Mouse (Mus musculus) MN1 (cell line): ENCODE measurements around the gene Cabin1.
A peak's percentile ranks its signal among the peaks of the same experiment; 100 is the strongest.

ENCODE experiments used
- DNase-seq: peaks from one replicate; pipeline ENCODE4 v3.0.0-alpha.2; 2016; ENCODE audit warnings: low spot score

The Cabin1 gene

GRCm38 (mm10) chr10:75702494-75702893 is 61.6 kb downstream of the Cabin1 start:
- DNase-seq, result no peak

DNA sequence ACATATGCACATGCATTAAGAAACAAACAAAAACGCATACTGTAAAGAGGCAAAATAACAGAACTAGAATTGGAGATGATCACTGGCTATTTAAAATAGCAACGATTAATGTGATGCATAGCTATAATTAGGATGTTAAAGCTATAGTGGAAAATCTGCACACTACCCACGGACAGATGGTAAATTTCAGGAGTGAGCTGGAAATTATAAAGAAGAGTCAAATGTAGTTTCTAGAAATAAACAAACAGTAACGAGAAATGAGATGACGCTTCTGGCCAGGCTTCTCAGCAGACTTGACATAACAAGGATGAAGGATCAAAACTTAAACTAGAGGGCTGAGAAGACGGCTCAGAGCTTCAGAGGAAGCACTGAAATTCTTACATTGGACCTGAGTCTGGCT is 62.9 kb downstream of the Cabin1 start:
- no peak for DNase-seq

- no peak for DNase-seq
Observed at GRCm38 (mm10) chr10:75697693-75698092, 66.4 kb downstream of the Cabin1 start.

GRCm38 (mm10) chr10:75696597-75697355 is 67.4 kb downstream of the Cabin1 start:
- DNase-seq, result no peak

GRCm38 (mm10) chr10:75695521-75695920 is 68.6 kb downstream of the Cabin1 start:
- DNase-seq, result no peak

DNA sequence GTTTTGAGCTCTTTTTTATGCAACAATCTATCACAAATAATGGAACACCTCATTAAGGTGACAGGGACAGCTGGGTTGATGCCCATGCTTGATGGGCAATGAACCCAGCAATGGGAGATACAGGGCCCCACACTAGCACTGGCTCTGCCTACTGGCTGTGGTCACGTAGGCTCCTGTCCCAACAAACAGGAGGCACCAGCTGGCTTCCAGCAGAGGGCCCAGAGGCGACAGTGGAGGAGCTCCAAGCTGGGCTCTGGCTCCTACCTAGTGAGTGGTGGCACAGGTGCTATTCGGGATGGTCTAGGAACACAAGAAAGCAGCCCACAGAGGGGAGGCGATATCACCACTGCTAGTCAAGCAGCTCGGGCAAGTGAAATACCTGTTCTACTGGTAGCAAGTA is 69.1 kb downstream of the Cabin1 start:
- DNase-seq, result no peak

- DNase-seq, result no peak
Observed at GRCm38 (mm10) chr10:75694567-75694966, 69.6 kb downstream of the Cabin1 start.

DNA sequence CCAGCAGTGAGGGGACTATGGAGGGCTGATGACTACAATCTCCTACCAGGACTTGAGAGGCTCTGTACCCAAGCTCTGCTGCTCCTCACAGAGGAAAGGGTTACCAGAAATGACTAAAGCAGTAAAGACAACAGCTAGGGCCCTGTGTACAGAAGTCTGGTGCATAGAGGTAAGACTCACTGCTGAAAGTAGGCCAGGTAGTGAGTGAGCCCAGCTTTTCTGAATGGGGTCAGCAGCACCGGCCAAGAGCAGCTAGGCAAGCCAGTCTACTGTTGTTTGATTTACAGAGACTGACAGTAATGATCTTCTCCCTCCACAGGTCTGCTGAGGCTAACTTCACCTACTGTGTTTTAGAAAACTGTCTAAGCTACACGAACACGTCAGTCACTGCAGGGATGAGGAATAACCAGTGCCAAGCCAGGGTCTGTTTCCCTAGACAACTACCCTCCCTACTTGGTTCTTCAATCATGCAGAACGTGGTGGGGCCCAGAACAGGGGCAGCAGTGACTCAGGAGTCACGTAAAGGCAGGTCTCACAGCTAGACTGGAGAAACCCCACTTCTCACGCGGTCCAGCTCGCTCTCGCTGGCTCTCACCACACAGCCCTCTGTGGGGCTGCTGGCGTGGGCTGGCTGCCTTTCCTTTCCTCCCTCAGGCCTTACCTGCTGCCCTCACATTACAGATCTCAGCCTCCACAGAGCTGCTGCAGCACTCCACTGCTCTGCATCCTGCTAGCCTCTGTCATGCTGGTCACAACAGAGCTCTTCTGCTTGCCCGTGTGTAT is 70.5 kb downstream of the Cabin1 start:
- DNase-seq, result no peak

DNA sequence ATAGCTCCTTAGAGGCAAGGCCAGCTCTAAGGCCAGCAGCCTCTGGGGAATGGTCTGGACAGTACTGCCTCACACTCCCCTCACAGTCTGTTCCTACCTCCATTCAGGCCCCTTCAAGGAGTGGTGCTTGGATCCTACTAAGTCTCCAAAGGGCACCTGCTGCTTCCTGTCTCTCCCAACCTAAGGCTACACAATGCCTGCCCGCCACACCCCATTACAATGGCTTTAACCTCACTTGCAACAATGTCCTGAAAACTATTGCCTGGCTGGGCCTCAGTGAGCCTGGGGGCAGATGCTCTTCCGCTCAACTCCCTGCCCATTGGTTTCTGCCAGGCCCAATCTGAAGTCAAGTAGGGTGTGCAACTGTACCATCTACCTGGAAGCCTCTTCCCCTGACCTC is 75.5 kb downstream of the Cabin1 start:
- no peak for DNase-seq

DNA sequence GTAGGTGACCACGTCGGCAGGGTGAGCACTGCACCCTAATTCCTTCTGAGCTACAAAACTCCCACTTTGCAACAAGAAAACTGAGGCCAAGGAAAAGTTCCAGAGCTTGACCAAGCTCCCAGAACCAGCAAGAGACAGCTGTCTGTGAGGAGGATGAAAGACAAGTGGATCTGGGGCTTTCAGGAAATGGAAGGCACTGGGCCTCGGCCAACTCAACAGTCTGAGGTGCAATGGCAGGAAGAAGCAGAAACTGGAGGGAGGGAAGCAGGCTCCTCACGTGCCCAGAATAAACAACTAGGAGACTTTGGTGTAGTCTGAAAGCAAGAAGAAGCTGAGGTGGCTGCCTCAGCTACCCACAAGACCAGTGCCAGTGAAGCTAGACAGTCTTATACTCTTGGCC is 77.4 kb downstream of the Cabin1 start:
- DNase-seq, result no peak

GRCm38 (mm10) chr10:75684035-75685004 is 79.8 kb downstream of the Cabin1 start:
- peak; percentile 58 for DNase-seq

DNA sequence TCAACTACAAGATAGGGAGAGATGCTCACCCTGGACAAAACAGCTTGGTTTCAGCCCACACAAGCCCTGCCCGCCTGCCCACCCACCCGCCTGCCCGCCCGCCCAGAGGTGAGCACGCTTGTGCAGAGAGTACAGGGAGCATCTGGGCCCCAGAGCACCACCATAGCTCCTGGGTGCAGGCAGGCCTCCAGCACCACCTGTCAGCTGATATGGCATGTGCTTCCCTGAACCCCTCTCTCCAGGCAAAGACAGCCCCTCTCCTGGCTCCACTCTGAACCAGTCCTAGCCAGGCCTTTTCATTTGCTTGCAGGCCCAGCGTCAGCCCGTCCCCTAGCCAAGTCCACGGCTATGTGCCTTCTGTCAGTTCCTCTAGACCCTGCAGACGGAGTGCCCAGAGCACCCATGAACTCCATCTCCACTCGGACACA is 83.6 kb downstream of the Cabin1 start:
- no peak for DNase-seq

DNA sequence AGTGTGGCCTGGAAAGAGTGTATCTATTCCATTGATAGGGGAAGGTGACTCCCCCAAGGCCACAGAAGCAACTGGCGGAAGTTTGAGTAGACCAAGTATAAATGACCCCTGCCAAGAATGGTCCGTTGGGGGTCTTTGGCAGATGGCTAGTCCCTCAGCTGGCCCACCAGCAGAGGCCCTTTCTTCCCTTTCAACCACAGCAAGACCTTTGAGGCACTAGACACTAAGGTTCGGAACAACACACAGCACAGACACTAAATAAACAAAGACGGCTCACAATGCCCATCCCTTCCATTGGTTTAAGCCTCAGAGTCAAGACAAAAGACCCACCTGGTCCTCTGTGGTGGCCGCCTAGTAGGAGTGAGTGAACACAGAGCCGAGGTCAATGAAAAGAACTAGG is 84.9 kb downstream of the Cabin1 start:
- DNase-seq, result no peak

DNA sequence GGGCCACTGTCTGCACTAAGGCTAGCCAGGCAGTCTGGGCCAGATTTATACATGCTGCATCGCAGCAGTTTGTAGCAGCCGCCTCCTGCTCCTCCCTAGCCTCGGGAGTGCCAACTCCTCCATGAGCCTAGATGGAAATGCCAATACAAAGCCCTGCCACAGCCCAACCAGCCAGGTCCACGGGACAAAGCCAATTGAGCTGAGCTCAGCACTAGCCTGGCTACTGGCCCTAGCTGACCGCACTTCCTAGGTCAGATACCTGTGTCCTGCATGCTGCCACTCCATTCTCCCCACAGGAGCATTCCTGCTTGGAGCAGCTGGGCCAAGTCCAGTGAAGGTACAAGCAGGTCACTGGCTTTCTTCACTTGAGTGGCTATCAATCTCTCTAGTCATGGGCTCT is 86.2 kb downstream of the Cabin1 start:
- DNase-seq, result no peak

DNA sequence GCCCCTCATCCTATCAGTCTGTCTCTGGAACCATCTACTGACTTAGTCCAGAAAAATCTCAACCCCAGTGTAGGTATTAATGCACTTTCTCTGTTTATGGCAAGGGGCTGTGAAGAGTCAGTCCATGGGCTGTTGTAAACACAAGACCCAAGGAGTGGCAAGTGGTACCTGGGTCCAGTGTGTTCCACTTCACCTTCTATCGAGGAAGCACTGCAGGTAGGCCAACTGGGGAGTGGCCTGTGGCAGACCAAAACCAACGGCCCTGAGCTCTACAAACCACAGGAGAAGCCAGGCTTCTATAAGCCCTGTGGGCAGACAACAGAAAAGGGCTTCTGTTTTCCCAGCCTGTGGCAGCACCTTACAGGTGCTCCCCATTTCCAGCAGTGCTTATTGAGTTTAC is 86.6 kb downstream of the Cabin1 start:
- DNase-seq, result no peak

- no peak for DNase-seq
Observed at GRCm38 (mm10) chr10:75676819-75677565, 87.1 kb downstream of the Cabin1 start.

GRCm38 (mm10) chr10:75676286-75676685 is 87.9 kb downstream of the Cabin1 start:
- no peak for DNase-seq

- no peak for DNase-seq
Observed at GRCm38 (mm10) chr10:75675594-75675993, 88.5 kb downstream of the Cabin1 start.

- no peak for DNase-seq
Observed at GRCm38 (mm10) chr10:75669936-75670335, 94.2 kb downstream of the Cabin1 start.

DNA sequence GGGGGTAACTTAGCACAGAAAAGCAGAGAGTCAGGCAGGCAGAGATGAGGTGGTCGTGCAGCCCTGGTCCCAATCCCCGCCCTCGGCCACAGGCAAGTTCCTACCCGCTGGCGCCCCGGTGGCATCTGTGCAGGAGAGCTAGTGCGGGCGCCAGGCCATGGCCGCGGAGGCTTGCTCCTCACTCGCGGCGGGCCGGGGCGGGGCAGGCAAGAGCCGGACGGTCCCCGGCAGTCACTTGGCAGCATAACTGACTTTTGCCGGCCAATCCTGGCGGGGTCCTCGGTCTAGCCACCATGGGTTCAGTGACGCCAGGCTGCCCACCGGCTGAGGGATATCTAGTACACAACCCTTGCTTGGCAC is 96.2 kb downstream of the Cabin1 start:
- peak; percentile 65 for DNase-seq

- peak; percentile 73 for DNase-seq
Observed at GRCm38 (mm10) chr10:75667115-75667910, 96.8 kb downstream of the Cabin1 start.
